Mouse (Mus musculus) MEL (cell line): ENCODE measurements around the gene Gm13103. TPM values are rescaled to one million over a fixed set of nuclear protein-coding genes. Genes with fewer than 3 reads are reported as not detected.
"Not testable (repeated sequence)": the region's sequence is repeated elsewhere in the genome, so short reads cannot be mapped to it uniquely, and the experiment has no call there.

Source experiments
- DNase-seq: peaks from one replicate; pipeline ENCODE4 v3.0.0; 2011; ENCODE audit warnings: low read depth, low spot score
- H3K27ac ChIP-seq: 2 replicates; pipeline ENCODE4 v1.5.1; 2012; ENCODE audit warnings: low read depth, mild to moderate bottlenecking, control low read depth, low read length, moderate library complexity; ENCODE audit not compliant: control insufficient read depth
- H3K27me3 ChIP-seq, 2 experiments: fragments of 150-350 bp in 1 of 2; sonication (generic) in 1 of 2; 2 replicates each; pipeline ENCODE4 v1.6.1; 2012; ENCODE audit warnings: low read length in 2 of 2, mild to moderate bottlenecking in 2 of 2, improper control_type of control experiment in 1 of 2, moderate library complexity in 1 of 2; ENCODE audit not compliant: insufficient read depth in 2 of 2, control insufficient read depth in 1 of 2
- H3K36me3 ChIP-seq, 2 experiments: 2 replicates each; pipeline ENCODE4 v1.6.1; 2012 to 2014; ENCODE audit warnings: low read length in 2 of 2, improper control_type of control experiment in 1 of 2, inconsistent platforms in 1 of 2, mild to moderate bottlenecking in 1 of 2; ENCODE audit not compliant: insufficient read depth in 2 of 2, control insufficient read depth in 1 of 2
- H3K4me1 ChIP-seq, 2 experiments: fragments of 150-350 bp in 1 of 2; sonication (generic) in 1 of 2; 2 replicates each; pipeline ENCODE4 v1.6.1; 2012; ENCODE audit warnings: low read length in 2 of 2, improper control_type of control experiment in 1 of 2, mild to moderate bottlenecking in 1 of 2; ENCODE audit not compliant: insufficient read depth in 2 of 2, control insufficient read depth in 1 of 2
- H3K4me3 ChIP-seq, 2 experiments: fragments of 150-350 bp in 1 of 2; sonication (generic) in 1 of 2; 2 replicates each; pipeline ENCODE4 v1.5.1; 2012; ENCODE audit warnings: low read depth in 2 of 2, low read length in 2 of 2, mild to moderate bottlenecking in 2 of 2, moderate library complexity in 2 of 2, control low read depth in 1 of 2, improper control_type of control experiment in 1 of 2; ENCODE audit not compliant: control insufficient read depth in 1 of 2, insufficient read depth in 1 of 2
- H3K79me2 ChIP-seq: 2 replicates; pipeline ENCODE4 v1.6.1; 2012; ENCODE audit warnings: mild to moderate bottlenecking, low read length, moderate library complexity; ENCODE audit not compliant: control insufficient read depth, poor library complexity, insufficient read depth
- H3K9ac ChIP-seq: 2 replicates; pipeline ENCODE4 v1.6.1; 2012; ENCODE audit warnings: low read depth, mild to moderate bottlenecking, control low read depth, low read length, moderate library complexity; ENCODE audit not compliant: control insufficient read depth, poor library complexity, severe bottlenecking
- H3K9me3 ChIP-seq: fragments of 150-350 bp; sonication (generic); replicated peaks from 2 replicates; pipeline ENCODE4 v1.6.1; 2012; ENCODE audit warnings: mild to moderate bottlenecking, low read length, improper control_type of control experiment, moderate library complexity; ENCODE audit not compliant: insufficient read depth
- BHLHE40 ChIP-seq: IDR thresholded peaks from 2 replicates; pipeline ENCODE4 v1.6.1; 2012; ENCODE audit warnings: low read depth, mild to moderate bottlenecking, inconsistent platforms, low read length, improper control_type of control experiment, borderline replicate concordance
- EP300 ChIP-seq, 2 experiments: IDR thresholded peaks; 2 replicates each; pipeline ENCODE4 v1.6.1; 2011; ENCODE audit warnings: improper control_type of control experiment in 2 of 2, low read length in 2 of 2, low read depth in 1 of 2, mild to moderate bottlenecking in 1 of 2
- GABPA ChIP-seq: IDR thresholded peaks from 2 replicates; pipeline ENCODE4 v1.6.1; 2012; ENCODE audit warnings: low read depth, mild to moderate bottlenecking, inconsistent platforms, low read length, improper control_type of control experiment, moderate library complexity
- KAT2A ChIP-seq: conservative IDR thresholded peaks from 2 replicates; pipeline ENCODE4 v1.6.1; 2012; ENCODE audit warnings: low read depth, low read length, improper control_type of control experiment, inconsistent platforms
- MAFK ChIP-seq: IDR thresholded peaks from 2 replicates; pipeline ENCODE4 v1.6.1; 2011; ENCODE audit warnings: low read depth, mild to moderate bottlenecking, low read length, improper control_type of control experiment, borderline replicate concordance
- MEF2A ChIP-seq: IDR thresholded peaks from 2 replicates; pipeline ENCODE4 v1.6.1; 2014; ENCODE audit warnings: low read depth, mild to moderate bottlenecking, inconsistent platforms, low read length, improper control_type of control experiment; ENCODE audit not compliant: poor library complexity, insufficient replicate concordance, severe bottlenecking; ENCODE audit errors: extremely low read depth
- NELFE ChIP-seq: IDR thresholded peaks from 2 replicates; pipeline ENCODE4 v1.6.1; 2011; ENCODE audit warnings: low read depth, low read length, improper control_type of control experiment
- POLR2A ChIP-seq, 2 experiments: IDR thresholded peaks; 2 replicates each; pipeline ENCODE4 v1.6.1; 2011 to 2012; ENCODE audit warnings: low read length in 2 of 2, mild to moderate bottlenecking in 2 of 2, control low read depth in 1 of 2, improper control_type of control experiment in 1 of 2, low read depth in 1 of 2, moderate library complexity in 1 of 2; ENCODE audit not compliant: control insufficient read depth in 1 of 2, insufficient read depth in 1 of 2, poor library complexity in 1 of 2
- POLR2AphosphoS5 ChIP-seq: IDR thresholded peaks from 2 replicates; pipeline ENCODE4 v1.6.1; 2012; ENCODE audit warnings: low read depth, borderline replicate concordance, mild to moderate bottlenecking, inconsistent platforms, low read length, moderate library complexity, mixed read lengths
- RAD21 ChIP-seq: IDR thresholded peaks from 2 replicates; pipeline ENCODE4 v1.6.1; 2011; ENCODE audit warnings: mild to moderate bottlenecking, low read depth, low read length, improper control_type of control experiment
- SIN3A ChIP-seq: IDR thresholded peaks from 2 replicates; pipeline ENCODE4 v1.6.1; 2012; ENCODE audit warnings: low read length, improper control_type of control experiment, inconsistent platforms
- TCF12 ChIP-seq: IDR thresholded peaks from 2 replicates; pipeline ENCODE4 v1.6.1; 2014; ENCODE audit warnings: low read depth, mild to moderate bottlenecking, inconsistent platforms, low read length, improper control_type of control experiment, moderate library complexity
- UBTF ChIP-seq: IDR thresholded peaks from 2 replicates; pipeline ENCODE4 v1.6.1; 2012; ENCODE audit warnings: low read depth, mild to moderate bottlenecking, inconsistent platforms, low read length, improper control_type of control experiment, moderate library complexity, borderline replicate concordance; ENCODE audit not compliant: insufficient read depth
- USF2 ChIP-seq, 2 experiments: IDR thresholded peaks; 2 replicates each; pipeline ENCODE4 v1.6.1; 2011 to 2012; ENCODE audit warnings: improper control_type of control experiment in 2 of 2, low read length in 2 of 2, borderline replicate concordance in 1 of 2, inconsistent platforms in 1 of 2, low read depth in 1 of 2, mild to moderate bottlenecking in 1 of 2; ENCODE audit not compliant: insufficient read depth in 1 of 2
- ZC3H11A ChIP-seq: IDR thresholded peaks from 2 replicates; pipeline ENCODE4 v1.6.1; 2012; ENCODE audit warnings: low read depth, mild to moderate bottlenecking, inconsistent platforms, low read length, improper control_type of control experiment
- ZMIZ1 ChIP-seq: IDR thresholded peaks from 2 replicates; pipeline ENCODE4 v1.6.1; 2012; ENCODE audit warnings: low read depth, mild to moderate bottlenecking, inconsistent platforms, low read length, improper control_type of control experiment, moderate library complexity
- polyA plus RNA-seq, 2 experiments: library from polyadenylated mRNA; stranded (reverse) in 1 of 2; unstranded in 1 of 2; fragments of >175 nt in 1 of 2; fragments of >200 nt in 1 of 2; gene quantifications; 2 replicates each; pipeline versions ENCODE4 v1.2.1 to v1.2.4; 2012; ENCODE audit warnings: low replicate concordance in 2 of 2, low read depth in 1 of 2; ENCODE audit not compliant: insufficient read length in 2 of 2, insufficient read depth in 1 of 2, missing spikeins in 1 of 2
- total RNA-seq: library from RNA; depleted of rRNA; stranded (reverse); fragments of 300-350 nt; gene quantifications from 2 replicates; pipeline ENCODE4 v1.2.3, GENCODE M21; 2012; rRNA removed

Gene Gm13103
- total RNA-seq (not detected in 2 replicates), polyA plus RNA-seq (not detected)

- not testable (repeated sequence) for H3K27ac ChIP-seq, H3K36me3 ChIP-seq, DNase-seq, H3K9ac ChIP-seq, H3K9me3 ChIP-seq, H3K4me1 ChIP-seq, H3K27me3 ChIP-seq, H3K4me3 ChIP-seq, H3K79me2 ChIP-seq
These were observed at the start of gene Gm13103 for GRCm38 (mm10) chr4:143846197-143846596. TSS of gene Gm13103 (plus strand) at chr4:143846497.

- Histone ChIP-seq H3K9me3 (no peaks in the 10 kb centered on the region), H3K36me3 (no peaks in the 10 kb centered on the region), H3K9ac (no peak within 1 kb of the TSS), H3K27ac (no peak within 1 kb of the TSS), H3K4me1 (no peaks in the 10 kb centered on the region), H3K27me3 (no peaks in the 10 kb centered on the region), H3K4me3 (no peak within 1 kb of the TSS), H3K79me2 (no peaks in the 10 kb centered on the region)
- TF ChIP-seq BHLHE40 (no peak), POLR2AphosphoS5 (no peak), MEF2A (no peak), NELFE (no peak), RAD21 (no peak), POLR2A (IDR thresholded peaks at IDR 0.05; ENCODE audit: control insufficient read depth in 1 of 2, insufficient read depth in 1 of 2, low read depth in 1 of 2, low read length in 2 of 2, poor library complexity in 1 of 2) (no peak), SIN3A (no peak), UBTF (no peak), KAT2A (no peak), GABPA (no peak), ZMIZ1 (no peak), ZC3H11A (no peak), TCF12 (no peak), MAFK (no peak), EP300 (IDR thresholded peaks at IDR 0.05; ENCODE audit: low read depth in 1 of 2, low read length in 2 of 2) (no peak), USF2 (IDR thresholded peaks at IDR 0.05; ENCODE audit: borderline replicate concordance in 1 of 2, insufficient read depth in 1 of 2, low read depth in 1 of 2, low read length in 2 of 2) (no peak)
- no peak for DNase-seq
These were observed 30.3 kb upstream of the Gm13103 start, which contains the start of gene Gm13084 for GRCm38 (mm10) chr4:143815993-143816392. TSS of gene Gm13084 (minus strand) at chr4:143816093.

GRCm38 (mm10) chr4:143882371-143882770, 36.1 kb downstream of the Gm13103 start:
- H3K79me2 ChIP-seq, H3K36me3 ChIP-seq, H3K27me3 ChIP-seq, H3K4me1 ChIP-seq, H3K9ac ChIP-seq, H3K9me3 ChIP-seq, H3K4me3 ChIP-seq, DNase-seq, H3K27ac ChIP-seq: not testable (repeated sequence)

GRCm38 (mm10) chr4:143894406-143894805, 48.1 kb downstream of the Gm13103 start:
- H3K9ac ChIP-seq, H3K36me3 ChIP-seq, H3K79me2 ChIP-seq, H3K27ac ChIP-seq, H3K27me3 ChIP-seq, H3K4me1 ChIP-seq, H3K4me3 ChIP-seq, H3K9me3 ChIP-seq, DNase-seq: not testable (repeated sequence)
